Comparison of ENCODE assay signal across 8 mouse cellular contexts in the genomic region with DNA sequence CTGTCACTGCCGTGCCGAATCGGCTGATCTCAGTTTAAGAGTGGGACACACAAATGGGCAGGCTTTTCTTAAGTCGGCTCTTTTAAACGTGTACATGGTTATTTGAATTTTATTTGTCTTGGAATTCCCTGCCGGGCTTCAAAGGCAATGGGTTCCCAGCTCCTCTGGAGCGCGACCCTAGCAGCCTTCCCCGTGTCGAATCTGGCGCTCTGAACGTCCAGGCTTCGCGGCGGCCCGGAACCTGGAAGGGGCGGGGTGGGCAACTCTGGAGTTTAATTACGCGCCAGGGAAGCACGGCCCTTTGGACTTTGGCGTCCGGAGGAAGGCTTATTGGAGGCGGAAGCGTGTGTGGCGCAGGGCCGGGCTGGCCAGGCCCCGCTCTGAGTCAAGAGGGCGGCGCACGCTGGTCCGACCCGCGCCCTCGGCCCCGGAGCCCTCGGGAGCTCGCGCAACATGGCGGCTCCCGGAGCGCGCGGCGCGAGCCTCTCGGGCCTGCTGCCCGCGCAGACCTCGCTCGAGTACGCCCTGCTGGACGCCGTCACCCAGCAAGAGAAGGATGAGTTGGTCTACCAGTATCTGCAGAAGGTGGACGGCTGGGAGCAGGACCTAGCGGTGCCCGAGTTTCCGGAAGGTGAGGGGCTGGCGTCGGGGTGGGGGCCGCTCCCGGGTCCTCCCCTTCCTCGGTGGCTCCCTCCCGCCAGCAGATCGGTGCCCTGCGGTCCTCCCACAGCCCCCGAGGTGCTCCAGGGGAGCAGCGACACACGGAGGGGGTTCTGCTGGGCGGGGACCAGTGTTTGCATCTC. TPM values are rescaled to one million over a fixed set of nuclear protein-coding genes. Genes with fewer than 3 reads are reported as not detected.
DNase-seq lines count a peak whose midpoint lies in the region; ATAC-seq and TF ChIP-seq lines count a peak whose summit lies in the region.

A gene (plus strand): TSS at position 32 of the 803 bp plus-strand sequence.

- TF ChIP-seq CTCF in lung, postnatal 0 days (IDR thresholded peaks at IDR 0.05): no peak; the same call in 1 of the 2 replicates

- peaks cover 7% of the 10 kb centered on the region for H3K36me3 ChIP-seq in lung, postnatal 0 days (ENCODE audit: insufficient read depth, low read length)

- ATAC-seq in frontal cortex, adult (ENCODE audit: low TSS enrichment): peak; percentile 53
- ATAC-seq in hematopoietic stem cell, adult 5-6 weeks (replicated peaks in 1 of 2; ENCODE audit: insufficient read depth in 1 of 2, low FRiP score in 2 of 2, low TSS enrichment in 1 of 2, low read depth in 1 of 2, poor library complexity in 2 of 2, severe bottlenecking in 2 of 2): peak; percentile 79 to 88
- ATAC-seq in lung, postnatal 0 days: peak; percentile 94

- peak within 1 kb of the TSS; percentile 83 for H3K4me2 ChIP-seq in lung, postnatal 0 days (replicated peaks; ENCODE audit: low read depth, low read length)

- no peaks in the 10 kb centered on the region for H3K9me3 ChIP-seq in lung, postnatal 0 days (ENCODE audit: low read length)

- peak within 1 kb of the TSS; percentile 93 for H3K9ac ChIP-seq in lung, postnatal 0 days (replicated peaks; ENCODE audit: low read depth)

- peak within 1 kb of the TSS; percentile 98 for H3K27ac ChIP-seq in lung, postnatal 0 days (ENCODE audit: low read length)

- peaks cover 3% of the 10 kb centered on the region; the same call in 1 of the 2 replicates for H3K4me1 ChIP-seq in lung, postnatal 0 days (ENCODE audit: insufficient read depth, low read depth, low read length)

- no peaks in the 10 kb centered on the region for H3K27me3 ChIP-seq in lung, postnatal 0 days (replicated peaks; ENCODE audit: insufficient read depth, low read length)

- TF ChIP-seq EP300 in lung, postnatal 0 days (IDR thresholded peaks at IDR 0.05): no peak

- WGBS in lung, postnatal 0 days: under 1% methylated on average over 63 of the region's 69 CpGs

- peak within 1 kb of the TSS; percentile 90 for H3K4me3 ChIP-seq in lung, postnatal 0 days (ENCODE audit: low read depth, low read length)

- DNase-seq in Muller cell, postnatal 12 days (ENCODE audit: inconsistent ontology term): peak; percentile 95
- DNase-seq in cerebellum, adult 9-11 months: peak; percentile 78
- DNase-seq in layer of hippocampus, adult 9-10 months (ENCODE audit: low spot score): peak; percentile 44
- peak; percentile 96 for DNase-seq in lung, postnatal 0 days (ENCODE audit: low spot score)
- DNase-seq in ovary, postnatal 10 days (ENCODE audit: low spot score): peak; percentile 68
- DNase-seq in thymus, postnatal 0 days (ENCODE audit: low spot score): peak; percentile 77

RNA-seq across cellular contexts. Expression of the gene that starts here (rescaled TPM):
- total RNA-seq in hematopoietic stem cell, adult 5-6 weeks (2017): 14.1 and 22.3 TPM in 2 replicates
- polyA plus RNA-seq in lung, postnatal 0 days (2015; fragmentation: Nextera tagmentation; extraction: Ambion mirVana): 15.4 and 17.6 TPM in 2 replicates
- 12.6 and 13.2 TPM in 2 replicates for polyA plus RNA-seq in thymus, postnatal 0 days (2015; fragmentation: Nextera tagmentation; extraction: Ambion mirVana)

Comparison
In these comparisons a context has a peak if more than half of its experiments do, and no peak if none do; other contexts are left out.
1. Peak in every context shown above with its lines: DNase-seq, ATAC-seq, H3K4me3 ChIP-seq and H3K27ac ChIP-seq.
2. DNase-seq: peak in every context shown above with its lines; median percentile 96 in lung, postnatal 0 days; 95 in Muller cell, postnatal 12 days; 78 in cerebellum, adult 9-11 months; 77 in thymus, postnatal 0 days; 68 in ovary, postnatal 10 days; 44 in layer of hippocampus, adult 9-10 months.